Mouse (Mus musculus): Measurements from ENCODE around the gene Nkg7. TPM values are rescaled to one million over a fixed set of nuclear protein-coding genes. Genes with fewer than 3 reads are reported as not detected.

The Nkg7 gene
- polyA plus RNA-seq, 1 experiment from 2014 or later = not detected

DNA sequence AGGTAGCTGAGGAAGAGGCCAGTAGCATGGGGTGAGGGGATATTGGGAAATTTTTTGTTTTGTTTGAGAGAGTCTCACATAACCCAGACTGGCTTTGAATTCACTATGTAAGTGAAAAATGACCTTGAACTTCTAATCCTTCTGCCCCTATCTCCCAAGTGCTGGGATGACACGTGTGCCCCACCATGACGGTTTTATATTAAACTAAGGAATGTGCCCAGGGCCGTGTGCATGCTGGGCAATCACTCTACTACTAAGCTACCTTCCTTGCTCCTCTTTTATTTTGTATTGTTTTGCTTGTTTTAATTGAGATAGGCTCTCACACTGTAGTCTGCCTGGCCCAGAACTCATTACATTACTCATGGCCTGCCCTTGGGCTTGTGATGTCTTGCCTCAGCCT lies 4.2 kb downstream of the Nkg7 start:
- no peak overlapping the region for H3K9ac ChIP-seq (ENCODE audit: low read depth, low read length)
- H3K9me3 ChIP-seq (ENCODE audit: control insufficient read depth, low read length) = no peaks in the 10 kb centered on the region
- no peaks in the 10 kb centered on the region for H3K27me3 ChIP-seq (ENCODE audit: control insufficient read depth, insufficient read depth, low read length)
- no peak for DNase-seq (ENCODE audit: low spot score)
- no peak for ATAC-seq (ENCODE audit: low FRiP score)
- no peaks in the 10 kb centered on the region for H3K4me1 ChIP-seq (replicated peaks; ENCODE audit: control insufficient read depth, insufficient read depth, low read length)
- no peak overlapping the region for H3K4me2 ChIP-seq (replicated peaks; ENCODE audit: low read depth, low read length)
- H3K27ac ChIP-seq (ENCODE audit: low read depth, low read length) = no peak overlapping the region
- no peaks in the 10 kb centered on the region for H3K36me3 ChIP-seq (ENCODE audit: control insufficient read depth, insufficient read depth, low read length)
- H3K4me3 ChIP-seq (ENCODE audit: low read depth, low read length) = no peak overlapping the region
- 83% methylated on average over 3 of the region's 3 CpGs for WGBS

DNA sequence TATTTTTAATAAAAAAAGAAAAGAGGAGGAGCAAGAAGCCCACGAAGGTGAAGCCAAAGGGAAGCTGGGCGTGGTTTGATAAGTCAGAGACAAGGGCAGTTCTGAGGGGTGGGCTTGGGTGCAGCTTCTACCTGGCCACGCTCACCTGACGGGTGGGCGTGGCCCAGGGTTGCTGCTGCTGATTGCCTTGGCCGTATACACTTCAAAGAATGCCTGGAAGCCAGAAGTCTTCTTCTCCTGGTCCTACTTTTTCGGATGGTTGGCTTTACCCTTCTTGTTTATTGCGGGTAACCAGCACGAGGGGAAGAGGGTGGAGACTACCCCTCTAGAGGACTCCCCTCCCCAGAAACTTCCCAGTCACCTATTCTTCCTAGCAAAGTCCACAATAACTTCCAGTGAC lies 5.8 kb downstream of the Nkg7 start:
- Histone ChIP-seq H3K36me3 (ENCODE audit: control insufficient read depth, insufficient read depth, low read length) (no peaks in the 10 kb centered on the region), H3K27me3 (ENCODE audit: control insufficient read depth, insufficient read depth, low read length) (no peaks in the 10 kb centered on the region), H3K4me1 (replicated peaks; ENCODE audit: control insufficient read depth, insufficient read depth, low read length) (no peaks in the 10 kb centered on the region), H3K4me2 (replicated peaks; ENCODE audit: low read depth, low read length) (peak overlapping the region; percentile 83), H3K4me3 (ENCODE audit: low read depth, low read length) (peak overlapping the region; percentile 54), H3K27ac (ENCODE audit: low read depth, low read length) (peak overlapping the region; percentile 76), H3K9me3 (ENCODE audit: control insufficient read depth, low read length) (no peaks in the 10 kb centered on the region), H3K9ac (ENCODE audit: low read depth, low read length) (peak overlapping the region; percentile 73)
- DNase-seq (ENCODE audit: low spot score) (no peak), ATAC-seq (ENCODE audit: low FRiP score) (no peak; the same call in 1 of the 2 replicates)
- 13% methylated on average over 9 of the region's 9 CpGs for WGBS

DNA sequence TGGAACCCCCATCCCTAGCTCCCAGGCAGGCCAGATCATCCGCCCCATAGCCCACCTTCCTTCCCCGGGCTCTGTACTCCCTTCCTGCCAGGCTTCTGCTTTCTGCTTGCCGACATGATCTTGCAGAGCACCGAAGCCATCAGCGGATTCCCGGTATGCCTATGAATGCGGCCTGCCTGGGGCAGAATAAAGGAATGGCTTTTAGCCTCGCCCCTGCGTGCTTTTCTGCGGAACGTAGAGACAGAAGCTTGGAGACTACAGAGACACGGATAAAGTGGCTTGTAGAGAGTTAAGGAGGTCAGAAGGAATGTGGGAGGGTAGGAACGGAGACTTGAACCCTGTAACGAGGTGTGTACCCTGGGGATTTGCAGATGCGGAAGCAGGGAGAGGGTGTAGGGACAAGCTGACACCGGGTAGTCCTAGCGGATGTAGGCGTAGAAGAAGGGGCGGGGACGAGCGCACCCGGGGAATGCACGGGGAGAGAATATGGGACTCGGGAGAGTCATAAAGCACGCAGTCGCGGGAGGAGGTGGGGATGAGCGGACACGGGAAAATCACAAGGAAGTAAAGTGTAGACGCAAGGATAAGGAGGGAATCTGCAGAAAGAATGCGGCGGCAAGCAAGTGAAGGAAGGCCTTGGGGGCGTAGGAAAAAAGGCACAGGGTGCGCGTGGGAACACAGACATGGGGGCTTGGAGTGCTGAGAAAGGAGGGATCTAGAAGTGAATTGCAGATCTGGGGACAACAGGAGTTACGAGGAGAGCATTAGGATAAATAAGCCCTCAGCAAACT lies 6.4 kb downstream of the Nkg7 start:
- H3K4me2 ChIP-seq (replicated peaks; ENCODE audit: low read depth, low read length) = peak overlapping the region; percentile 83
- H3K9ac ChIP-seq (ENCODE audit: low read depth, low read length) = peak overlapping the region; percentile 73
- peak overlapping the region; percentile 76 for H3K27ac ChIP-seq (ENCODE audit: low read depth, low read length)
- no peaks in the 10 kb centered on the region for H3K27me3 ChIP-seq (ENCODE audit: control insufficient read depth, insufficient read depth, low read length)
- ATAC-seq (ENCODE audit: low FRiP score) (peak; percentile 88), DNase-seq (ENCODE audit: low spot score) (peak; percentile 75)
- peak overlapping the region; percentile 54 for H3K4me3 ChIP-seq (ENCODE audit: low read depth, low read length)
- no peaks in the 10 kb centered on the region for H3K36me3 ChIP-seq (ENCODE audit: control insufficient read depth, insufficient read depth, low read length)
- no peaks in the 10 kb centered on the region for H3K9me3 ChIP-seq (ENCODE audit: control insufficient read depth, low read length)
- H3K4me1 ChIP-seq (replicated peaks; ENCODE audit: control insufficient read depth, insufficient read depth, low read length) = no peaks in the 10 kb centered on the region
- 1% methylated on average over 36 of the region's 36 CpGs for WGBS

DNA sequence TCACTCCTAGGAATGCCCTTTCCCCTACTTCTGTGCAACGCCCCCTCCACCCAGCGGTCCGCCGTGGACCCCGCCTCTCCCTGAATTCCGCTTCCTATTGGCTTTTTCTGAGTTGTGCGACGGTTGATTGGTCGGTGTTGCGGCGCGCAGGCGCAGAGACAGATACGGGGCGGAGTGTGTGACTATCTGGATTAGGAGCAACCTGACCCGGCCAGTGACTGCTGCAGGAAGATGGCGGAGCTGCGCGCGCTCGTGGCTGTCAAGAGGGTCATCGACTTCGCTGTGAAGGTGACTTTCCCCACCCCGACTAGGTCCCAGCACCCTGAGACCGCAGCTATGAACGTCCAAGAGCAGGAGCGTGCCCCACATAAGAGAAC lies 7.0 kb downstream of the Nkg7 start, which contains the start of the genes Etfb and Gm45233:
Gene Etfb, plus strand, starts transcription at position 167 of the 377 bp plus-strand sequence.
Gene Gm45233, plus strand, starts transcription at position 212 of the 377 bp plus-strand sequence.
- no peaks in the 10 kb centered on the region for H3K4me1 ChIP-seq (replicated peaks; ENCODE audit: control insufficient read depth, insufficient read depth, low read length)
- peak; percentile 93 for DNase-seq (ENCODE audit: low spot score)
- H3K36me3 ChIP-seq (ENCODE audit: control insufficient read depth, insufficient read depth, low read length) = no peaks in the 10 kb centered on the region
- H3K9me3 ChIP-seq (ENCODE audit: control insufficient read depth, low read length) = no peaks in the 10 kb centered on the region
- H3K9ac ChIP-seq (ENCODE audit: low read depth, low read length) = peak within 1 kb of the TSS; percentile 73
- peak within 1 kb of the TSS; percentile 76 for H3K27ac ChIP-seq (ENCODE audit: low read depth, low read length)
- H3K27me3 ChIP-seq (ENCODE audit: control insufficient read depth, insufficient read depth, low read length) = no peaks in the 10 kb centered on the region
- H3K4me3 ChIP-seq (ENCODE audit: low read depth, low read length) = peak within 1 kb of the TSS; percentile 54
- peak; percentile 97 for ATAC-seq (ENCODE audit: low FRiP score)
- under 1% methylated on average over 27 of the region's 27 CpGs for whole genome bisulfite sequencing
- peak within 1 kb of the TSS; percentile 83 for H3K4me2 ChIP-seq (replicated peaks; ENCODE audit: low read depth, low read length)

DNA sequence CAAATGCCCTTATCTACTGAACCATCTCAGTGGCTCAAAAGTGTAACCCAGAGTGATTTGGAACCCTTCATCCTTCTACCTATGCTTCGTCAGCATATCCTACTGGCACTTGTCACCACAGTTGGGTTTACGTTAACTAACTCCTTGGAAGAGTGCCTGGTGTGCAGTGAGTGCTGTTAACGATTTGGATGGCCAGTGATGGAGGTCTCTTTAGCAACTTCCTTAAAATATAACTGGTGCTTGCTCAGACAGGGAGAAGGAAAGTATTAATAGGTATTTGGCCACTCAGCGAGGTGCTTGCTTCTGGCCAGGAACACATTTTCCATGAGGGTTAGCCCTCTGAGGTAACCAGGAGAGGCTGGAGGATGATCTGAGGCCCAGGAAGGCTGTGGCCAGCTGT lies 10.9 kb downstream of the Nkg7 start:
- no peaks in the 10 kb centered on the region for H3K27me3 ChIP-seq (ENCODE audit: control insufficient read depth, insufficient read depth, low read length)
- no peak overlapping the region for H3K27ac ChIP-seq (ENCODE audit: low read depth, low read length)
- no peaks in the 10 kb centered on the region for H3K9me3 ChIP-seq (ENCODE audit: control insufficient read depth, low read length)
- ATAC-seq (ENCODE audit: low FRiP score) (no peak), DNase-seq (ENCODE audit: low spot score) (no peak)
- H3K4me3 ChIP-seq (ENCODE audit: low read depth, low read length) = no peak overlapping the region
- no peak overlapping the region for H3K9ac ChIP-seq (ENCODE audit: low read depth, low read length)
- 98% methylated on average over 4 of the region's 4 CpGs for WGBS
- H3K4me2 ChIP-seq (replicated peaks; ENCODE audit: low read depth, low read length) = no peak overlapping the region
- H3K4me1 ChIP-seq (replicated peaks; ENCODE audit: control insufficient read depth, insufficient read depth, low read length) = no peaks in the 10 kb centered on the region
- H3K36me3 ChIP-seq (ENCODE audit: control insufficient read depth, insufficient read depth, low read length) = no peaks in the 10 kb centered on the region

DNA sequence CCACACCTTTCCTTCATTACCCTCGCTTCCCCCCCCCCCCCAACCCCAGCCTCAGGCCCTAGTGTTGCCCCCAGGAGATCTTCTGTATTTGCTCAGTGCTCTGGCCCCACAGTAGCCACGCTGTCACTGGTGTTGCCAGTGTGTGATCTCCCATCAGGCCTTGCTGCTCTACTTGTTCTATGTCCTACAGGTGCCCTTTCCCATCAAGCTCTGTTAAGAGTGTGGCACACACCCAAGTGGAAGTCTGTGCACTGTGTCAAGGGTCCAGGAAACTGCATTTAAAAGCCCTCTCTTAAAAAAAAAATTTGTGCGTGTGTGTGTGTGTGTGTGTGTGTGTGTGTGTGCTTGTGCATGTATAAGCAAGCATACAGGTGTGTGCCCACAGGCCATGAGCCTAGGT lies 11.4 kb downstream of the Nkg7 start:
- DNase-seq (ENCODE audit: low spot score) (no peak), ATAC-seq (ENCODE audit: low FRiP score) (no peak)
- 89% methylated on average over 2 of the region's 3 CpGs for WGBS
- Histone ChIP-seq H3K9ac (ENCODE audit: low read depth, low read length) (no peak overlapping the region), H3K9me3 (ENCODE audit: control insufficient read depth, low read length) (no peaks in the 10 kb centered on the region), H3K36me3 (ENCODE audit: control insufficient read depth, insufficient read depth, low read length) (no peaks in the 10 kb centered on the region), H3K27ac (ENCODE audit: low read depth, low read length) (no peak overlapping the region), H3K27me3 (ENCODE audit: control insufficient read depth, insufficient read depth, low read length) (no peaks in the 10 kb centered on the region), H3K4me3 (ENCODE audit: low read depth, low read length) (no peak overlapping the region), H3K4me2 (replicated peaks; ENCODE audit: low read depth, low read length) (no peak overlapping the region), H3K4me1 (replicated peaks; ENCODE audit: control insufficient read depth, insufficient read depth, low read length) (no peaks in the 10 kb centered on the region)

DNA sequence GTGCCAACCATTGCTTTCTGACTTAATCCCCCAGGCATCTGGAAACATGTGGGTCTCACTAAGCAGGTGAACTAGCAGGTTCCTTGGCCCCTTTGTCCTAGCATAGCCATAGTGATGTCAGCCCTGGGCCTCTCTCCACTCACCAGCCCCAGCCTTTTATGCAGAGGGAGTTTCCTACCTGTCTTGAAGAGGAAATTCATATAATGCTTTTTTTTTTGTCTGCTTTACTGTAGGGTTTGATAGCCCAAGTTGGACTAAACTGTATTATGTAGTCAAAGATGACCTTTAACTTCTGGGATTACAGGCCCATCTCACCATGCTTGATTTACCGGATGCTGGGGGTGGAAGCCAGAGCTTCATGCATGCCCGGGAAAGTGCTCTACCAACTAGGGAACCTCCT lies 12.9 kb downstream of the Nkg7 start:
- WGBS = 88% methylated on average over 2 of the region's 2 CpGs
- DNase-seq (ENCODE audit: low spot score) (no peak), ATAC-seq (ENCODE audit: low FRiP score) (no peak)
- H3K4me3 ChIP-seq (ENCODE audit: low read depth, low read length) = no peak overlapping the region
- H3K36me3 ChIP-seq (ENCODE audit: control insufficient read depth, insufficient read depth, low read length) = no peaks in the 10 kb centered on the region
- no peak overlapping the region for H3K4me2 ChIP-seq (replicated peaks; ENCODE audit: low read depth, low read length)
- no peaks in the 10 kb centered on the region for H3K9me3 ChIP-seq (ENCODE audit: control insufficient read depth, low read length)
- no peak overlapping the region for H3K9ac ChIP-seq (ENCODE audit: low read depth, low read length)
- no peaks in the 10 kb centered on the region for H3K4me1 ChIP-seq (replicated peaks; ENCODE audit: control insufficient read depth, insufficient read depth, low read length)
- no peak overlapping the region for H3K27ac ChIP-seq (ENCODE audit: low read depth, low read length)
- no peaks in the 10 kb centered on the region for H3K27me3 ChIP-seq (ENCODE audit: control insufficient read depth, insufficient read depth, low read length)

DNA sequence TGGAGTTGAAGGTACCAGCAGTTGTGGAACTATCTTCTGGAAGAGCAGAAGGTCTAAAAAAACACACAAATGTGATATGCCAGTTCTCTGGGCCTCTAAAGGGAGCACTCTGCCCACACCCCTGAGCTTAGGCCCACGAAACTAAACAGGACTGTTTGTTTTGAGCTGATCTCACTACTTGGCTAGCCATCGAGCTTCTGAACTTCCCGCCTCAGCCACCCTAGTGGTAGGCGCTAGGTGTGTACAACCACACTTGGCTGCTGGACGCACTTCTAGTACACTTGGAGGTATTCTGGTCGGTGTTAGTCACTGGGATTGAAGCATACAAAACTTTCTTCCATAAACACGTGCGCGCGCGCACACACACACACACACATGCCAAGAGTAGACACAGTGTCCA lies 14.9 kb downstream of the Nkg7 start:
- Histone ChIP-seq H3K4me3 (ENCODE audit: low read depth, low read length) (no peak overlapping the region), H3K9ac (ENCODE audit: low read depth, low read length) (no peak overlapping the region), H3K36me3 (ENCODE audit: control insufficient read depth, insufficient read depth, low read length) (no peaks in the 10 kb centered on the region), H3K9me3 (ENCODE audit: control insufficient read depth, low read length) (no peaks in the 10 kb centered on the region), H3K4me1 (replicated peaks; ENCODE audit: control insufficient read depth, insufficient read depth, low read length) (no peaks in the 10 kb centered on the region), H3K27me3 (ENCODE audit: control insufficient read depth, insufficient read depth, low read length) (no peaks in the 10 kb centered on the region), H3K4me2 (replicated peaks; ENCODE audit: low read depth, low read length) (no peak overlapping the region), H3K27ac (ENCODE audit: low read depth, low read length) (no peak overlapping the region)
- ATAC-seq (ENCODE audit: low FRiP score) (no peak), DNase-seq (ENCODE audit: low spot score) (no peak)
- WGBS = 97% methylated on average over 11 of the region's 11 CpGs

DNA sequence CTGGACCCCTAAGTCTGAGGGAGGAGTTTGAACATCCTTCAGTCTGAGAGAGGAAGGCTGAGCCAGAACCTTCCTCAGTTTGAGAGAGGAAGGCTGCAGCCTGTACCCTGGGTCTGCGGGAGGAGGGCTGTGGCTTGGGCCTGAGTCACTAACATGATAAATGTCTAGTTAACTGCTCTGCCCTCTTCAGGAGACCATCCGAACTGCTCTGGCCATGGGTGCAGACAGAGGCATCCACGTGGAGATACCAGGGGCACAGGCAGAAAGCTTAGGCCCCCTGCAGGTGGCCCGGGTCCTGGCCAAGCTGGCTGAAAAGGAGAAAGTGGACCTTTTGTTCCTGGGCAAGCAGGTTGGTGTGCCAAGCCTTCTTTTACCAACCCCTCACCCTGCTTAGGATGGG lies 15.7 kb downstream of the Nkg7 start:
- no peak overlapping the region for H3K4me2 ChIP-seq (replicated peaks; ENCODE audit: low read depth, low read length)
- H3K4me1 ChIP-seq (replicated peaks; ENCODE audit: control insufficient read depth, insufficient read depth, low read length) = no peaks in the 10 kb centered on the region
- no peaks in the 10 kb centered on the region for H3K36me3 ChIP-seq (ENCODE audit: control insufficient read depth, insufficient read depth, low read length)
- DNase-seq (ENCODE audit: low spot score) (no peak), ATAC-seq (ENCODE audit: low FRiP score) (peak; percentile 54; the same call in 1 of the 2 replicates)
- no peak overlapping the region for H3K27ac ChIP-seq (ENCODE audit: low read depth, low read length)
- 50% methylated on average over 4 of the region's 4 CpGs for WGBS
- no peaks in the 10 kb centered on the region for H3K27me3 ChIP-seq (ENCODE audit: control insufficient read depth, insufficient read depth, low read length)
- no peak overlapping the region for H3K4me3 ChIP-seq (ENCODE audit: low read depth, low read length)
- H3K9ac ChIP-seq (ENCODE audit: low read depth, low read length) = no peak overlapping the region
- H3K9me3 ChIP-seq (ENCODE audit: control insufficient read depth, low read length) = no peaks in the 10 kb centered on the region
